Mouse (Mus musculus) neural tube, embryonic 13.5 days (tissue): ENCODE results near the gene Bzw1. TPM values are rescaled to one million over a fixed set of nuclear protein-coding genes. Genes with fewer than 3 reads are reported as not detected.

Experiments used
- ATAC-seq: fragments of 200-750 bp; cut with Nextera tagmentation; 2 replicates; pipeline ENCODE4 v1.8.0; 2017; ENCODE audit warnings: low read depth, mild to moderate bottlenecking, moderate TSS enrichment, moderate library complexity
- H3K27ac ChIP-seq: fragments of 300-500 bp; sonication (generic); replicated peaks from 2 replicates; pipeline ENCODE4 v1.5.1; 2015; ENCODE audit warnings: moderate library complexity, mild to moderate bottlenecking, inconsistent platforms
- H3K27me3 ChIP-seq: fragments of 300-500 bp; sonication (generic); 2 replicates; pipeline ENCODE4 v1.6.1; 2015; ENCODE audit warnings: mild to moderate bottlenecking, inconsistent platforms
- H3K36me3 ChIP-seq: fragments of 300-500 bp; sonication (generic); 2 replicates; pipeline ENCODE4 v1.6.1; 2015; ENCODE audit warnings: mild to moderate bottlenecking, inconsistent platforms
- H3K4me1 ChIP-seq: fragments of 300-500 bp; sonication (generic); replicated peaks from 2 replicates; pipeline ENCODE4 v1.6.1; 2015; ENCODE audit warnings: inconsistent platforms
- H3K4me2 ChIP-seq: fragments of 300-500 bp; sonication (generic); 2 replicates; pipeline ENCODE4 v1.6.1; 2015; ENCODE audit warnings: inconsistent platforms, mild to moderate bottlenecking, moderate library complexity
- H3K4me3 ChIP-seq: fragments of 300-500 bp; sonication (generic); 2 replicates; pipeline ENCODE4 v1.5.1; 2015; ENCODE audit warnings: mild to moderate bottlenecking, inconsistent platforms
- H3K9ac ChIP-seq: fragments of 300-500 bp; sonication (generic); 2 replicates; pipeline ENCODE4 v1.6.1; 2015; ENCODE audit warnings: moderate library complexity, mild to moderate bottlenecking, inconsistent platforms
- H3K9me3 ChIP-seq: fragments of 300-500 bp; sonication (generic); 2 replicates; pipeline ENCODE4 v1.6.1; 2016; ENCODE audit warnings: inconsistent platforms
- WGBS: fragments of 180-500 bp; shearing (Covaris S2); methylation state at CpG from one replicate; pipeline ENCODE4 v1.1.7; 2015; 5-methylcytosine and 5-hydroxymethylcytosine counted together
- polyA plus RNA-seq: library from polyadenylated mRNA; unstranded; fragments of >200 nt; fragmentation: Nextera tagmentation; extraction: Ambion mirVana; gene quantifications from 2 replicates; pipeline ENCODE4 v1.2.1, GENCODE M21; 2015

Bzw1 gene
- polyA plus RNA-seq, 1 experiment from 2014 or later = 339 TPM

GRCm38 (mm10) chr1:58445143-58445722 lies 52.5 kb downstream of the Bzw1 start, which contains the start of the genes Nif3l1 and Ppil3:
Gene Nif3l1 (plus strand): TSS chr1:58445151.
Gene Ppil3 (minus strand): TSS chr1:58445486.
- Histone ChIP-seq H3K9me3 (no peaks in the 10 kb centered on the region), H3K4me2 (peak within 1 kb of the TSS; percentile 70), H3K9ac (peak within 1 kb of the TSS; percentile 87), H3K4me3 (peak within 1 kb of the TSS; percentile 73), H3K4me1 (peaks cover 31% of the 10 kb centered on the region), H3K36me3 (peaks cover 36% of the 10 kb centered on the region), H3K27ac (peak within 1 kb of the TSS; percentile 90), H3K27me3 (no peaks in the 10 kb centered on the region)
- WGBS = under 1% methylated on average over 33 of the region's 33 CpGs
- peak; percentile 98 for ATAC-seq

GRCm38 (mm10) chr1:58445861-58446260 lies 53.2 kb downstream of the Bzw1 start:
- H3K9ac ChIP-seq = peak overlapping the region; percentile 87
- H3K9me3 ChIP-seq = no peaks in the 10 kb centered on the region

GRCm38 (mm10) chr1:58447766-58448165 lies 55.1 kb downstream of the Bzw1 start:
- ATAC-seq = no peak
- 94% methylated on average over 7 of the region's 7 CpGs for WGBS
- H3K36me3 ChIP-seq = peaks cover 41% of the 10 kb centered on the region
- H3K27ac ChIP-seq = no peak overlapping the region
- no peak overlapping the region for H3K4me3 ChIP-seq
- H3K4me1 ChIP-seq = peaks cover 31% of the 10 kb centered on the region
- H3K9me3 ChIP-seq = no peaks in the 10 kb centered on the region
- H3K27me3 ChIP-seq = no peaks in the 10 kb centered on the region
- no peak overlapping the region for H3K4me2 ChIP-seq
- no peak overlapping the region for H3K9ac ChIP-seq

More at GRCm38 (mm10) chr1:58445861-58446260, 53.2 kb downstream of the Bzw1 start:
- Histone ChIP-seq H3K4me1 (peaks cover 31% of the 10 kb centered on the region), H3K27me3 (no peaks in the 10 kb centered on the region), H3K27ac (peak overlapping the region; percentile 90), H3K36me3 (peaks cover 38% of the 10 kb centered on the region), H3K4me3 (peak overlapping the region; percentile 73), H3K4me2 (peak overlapping the region; percentile 70)
- 8% methylated on average over 11 of the region's 11 CpGs for WGBS
- ATAC-seq = peak; percentile 3; the same call in 1 of the 2 replicates

GRCm38 (mm10) chr1:58448396-58448795 lies 55.7 kb downstream of the Bzw1 start:
- no peak for ATAC-seq
- H3K4me1 ChIP-seq = peaks cover 31% of the 10 kb centered on the region
- H3K4me3 ChIP-seq = no peak overlapping the region

GRCm38 (mm10) chr1:58454316-58454715 lies 61.6 kb downstream of the Bzw1 start:
- Histone ChIP-seq H3K27ac (no peak overlapping the region), H3K27me3 (no peaks in the 10 kb centered on the region), H3K4me2 (no peak overlapping the region), H3K36me3 (peaks cover 94% of the 10 kb centered on the region), H3K4me1 (no peaks in the 10 kb centered on the region), H3K9ac (no peak overlapping the region), H3K9me3 (no peaks in the 10 kb centered on the region), H3K4me3 (no peak overlapping the region)
- 90% methylated on average over 6 of the region's 6 CpGs for WGBS
- no peak for ATAC-seq

More at GRCm38 (mm10) chr1:58448396-58448795, 55.7 kb downstream of the Bzw1 start:
- Histone ChIP-seq H3K9ac (no peak overlapping the region), H3K27ac (no peak overlapping the region), H3K27me3 (no peaks in the 10 kb centered on the region), H3K4me2 (no peak overlapping the region), H3K9me3 (no peaks in the 10 kb centered on the region), H3K36me3 (peaks cover 47% of the 10 kb centered on the region)
- 91% methylated on average over 7 of the region's 7 CpGs for WGBS

Other genes with a start within 250 kb of the Bzw1 start
- gene Aox4, start 182.5 kb upstream of the Bzw1 start, polyA plus RNA-seq = 0.08 and 0.32 TPM in 2 replicates
- gene Aox2, start 114.6 kb upstream of the Bzw1 start, polyA plus RNA-seq = 0.03 TPM in 1 of 2 replicates, not detected in the other
- gene Clk1, start 31.2 kb downstream of the Bzw1 start, polyA plus RNA-seq = 180 and 184 TPM in 2 replicates
- gene Nif3l1, start 52.3 kb downstream of the Bzw1 start, polyA plus RNA-seq = 53.8 and 56.6 TPM in 2 replicates
- gene Ppil3, start 52.6 kb downstream of the Bzw1 start, polyA plus RNA-seq = 52.0 and 66.6 TPM in 2 replicates
- gene Orc2, start 112.2 kb downstream of the Bzw1 start, polyA plus RNA-seq = 23.9 and 24.5 TPM in 2 replicates
- gene Fam126b, start 193.4 kb downstream of the Bzw1 start, polyA plus RNA-seq = 9.8 and 10.8 TPM in 2 replicates
- 211 and 220 TPM in 2 replicates for gene Ndufb3, start 193.5 kb downstream of the Bzw1 start, polyA plus RNA-seq